Mouse (Mus musculus): ENCODE data around the gene Armc9. TPM values are rescaled to one million over a fixed set of nuclear protein-coding genes. Genes with fewer than 3 reads are reported as not detected.

The Armc9 gene
- polyA plus RNA-seq, 1 experiment from 2014 or later, result 32.5 TPM

DNA sequence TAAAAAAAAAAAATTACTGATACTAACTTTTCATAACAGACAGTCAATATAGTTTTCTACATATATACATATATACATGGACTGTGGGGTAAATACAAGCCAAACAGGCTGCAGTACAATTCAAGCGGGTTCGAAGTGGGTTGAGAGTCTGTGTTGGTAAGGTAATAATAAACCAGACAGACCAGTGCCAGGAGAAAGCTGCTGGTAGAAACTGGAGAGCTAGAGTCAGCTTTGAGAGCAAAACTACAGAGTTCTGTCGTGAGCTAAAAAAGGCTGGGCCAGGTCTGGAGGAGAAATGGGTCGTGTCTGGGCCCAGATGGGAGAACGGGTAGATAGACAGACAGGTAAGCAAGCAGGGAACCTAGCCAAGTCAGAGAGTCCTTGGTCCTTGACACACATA is 129.5 kb downstream of the Armc9 start:
- H3K9ac ChIP-seq (replicated peaks), result no peak overlapping the region
- no peak overlapping the region for H3K4me3 ChIP-seq (replicated peaks)
- no peak overlapping the region for H3K4me2 ChIP-seq
- H3K27me3 ChIP-seq, result no peaks in the 10 kb centered on the region
- H3K4me1 ChIP-seq (replicated peaks), result no peaks in the 10 kb centered on the region
- no peaks in the 10 kb centered on the region for H3K36me3 ChIP-seq
- WGBS, result 92% methylated on average over 5 of the region's 5 CpGs
- ATAC-seq (ENCODE audit: insufficient number of reproducible peaks, insufficient read depth, low FRiP score, low TSS enrichment, low read depth), result no peak
- no peaks in the 10 kb centered on the region for H3K9me3 ChIP-seq
- no peak overlapping the region for H3K27ac ChIP-seq

- Histone ChIP-seq H3K4me3 (replicated peaks) (no peak overlapping the region), H3K9me3 (no peaks in the 10 kb centered on the region), H3K9ac (replicated peaks) (no peak overlapping the region), H3K27ac (no peak overlapping the region), H3K4me2 (no peak overlapping the region), H3K27me3 (no peaks in the 10 kb centered on the region), H3K4me1 (replicated peaks) (no peaks in the 10 kb centered on the region), H3K36me3 (no peaks in the 10 kb centered on the region)
- no peak for ATAC-seq (ENCODE audit: insufficient number of reproducible peaks, insufficient read depth, low FRiP score, low TSS enrichment, low read depth)
- 76% methylated on average over 6 of the region's 6 CpGs for WGBS
Observed at GRCm38 (mm10) chr1:86285295-86285694, 130.7 kb downstream of the Armc9 start.

DNA sequence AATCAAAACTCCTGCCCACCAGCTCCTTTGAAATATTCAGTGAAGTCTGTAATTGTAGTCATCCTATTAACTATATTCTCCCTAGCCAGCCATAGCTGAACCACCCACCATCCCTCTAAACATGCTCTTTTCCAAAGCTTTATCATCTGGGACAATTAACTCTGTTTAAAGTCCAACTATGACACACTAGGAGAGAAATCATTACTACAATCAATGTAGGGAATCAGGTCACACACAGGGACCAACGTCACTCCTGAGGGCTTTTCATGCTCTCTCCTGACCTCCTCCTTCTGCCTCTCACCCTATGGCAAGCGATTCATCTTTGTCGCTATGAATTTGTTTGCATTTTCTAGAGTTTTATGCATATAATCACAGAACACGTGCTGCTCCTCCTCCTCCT is 132.9 kb downstream of the Armc9 start:
- no peaks in the 10 kb centered on the region for H3K36me3 ChIP-seq
- H3K4me2 ChIP-seq, result no peak overlapping the region
- no peak overlapping the region for H3K4me3 ChIP-seq (replicated peaks)
- no peak overlapping the region for H3K27ac ChIP-seq
- H3K9ac ChIP-seq (replicated peaks), result no peak overlapping the region
- no peak for ATAC-seq (ENCODE audit: insufficient number of reproducible peaks, insufficient read depth, low FRiP score, low TSS enrichment, low read depth)
- WGBS, result 83% methylated on average over 4 of the region's 4 CpGs
- no peaks in the 10 kb centered on the region for H3K4me1 ChIP-seq (replicated peaks)
- H3K27me3 ChIP-seq, result no peaks in the 10 kb centered on the region
- no peaks in the 10 kb centered on the region for H3K9me3 ChIP-seq

DNA sequence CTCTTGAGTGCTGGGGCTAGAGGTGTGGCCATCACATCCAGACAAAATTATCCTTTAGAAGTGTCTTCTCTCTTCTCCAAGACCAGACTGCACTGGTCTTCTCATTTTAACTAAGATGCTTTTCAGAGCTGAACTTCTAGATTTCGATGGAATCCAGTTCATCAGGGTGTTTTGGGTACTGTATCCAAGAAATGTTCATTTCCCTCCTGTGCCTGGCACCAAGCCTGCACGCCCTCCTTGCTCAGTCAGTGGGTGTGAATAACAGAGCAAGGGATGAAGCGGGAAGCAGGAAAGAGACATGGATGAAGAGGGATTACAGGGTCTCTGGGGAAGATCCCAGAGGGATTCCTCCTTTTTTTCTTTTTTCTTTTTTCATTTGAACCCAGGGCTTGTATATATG is 135.9 kb downstream of the Armc9 start:
- 56% methylated on average over 3 of the region's 3 CpGs for WGBS
- H3K9ac ChIP-seq (replicated peaks), result no peak overlapping the region
- ATAC-seq (ENCODE audit: insufficient number of reproducible peaks, insufficient read depth, low FRiP score, low TSS enrichment, low read depth), result no peak

DNA sequence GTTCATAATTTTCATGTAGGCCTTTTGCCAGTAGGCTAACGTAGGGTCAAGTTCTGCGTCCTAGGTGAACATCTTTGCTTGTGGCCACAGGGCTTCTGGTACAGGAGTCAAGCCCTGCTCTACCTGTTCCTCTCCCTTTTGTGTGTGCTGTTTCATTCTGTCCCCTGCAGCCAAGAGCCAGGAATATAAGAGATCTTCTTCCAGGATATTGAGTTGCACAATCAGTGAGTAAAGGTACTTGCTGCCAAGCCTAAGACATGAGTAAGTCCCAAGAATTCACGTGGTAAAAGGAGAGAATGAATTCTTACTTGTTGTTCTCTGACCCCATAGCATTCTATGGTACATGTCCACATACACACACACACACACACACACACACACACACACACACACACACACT is 138.5 kb downstream of the Armc9 start:
- Histone ChIP-seq H3K36me3 (no peaks in the 10 kb centered on the region), H3K4me2 (no peak overlapping the region), H3K27me3 (no peaks in the 10 kb centered on the region), H3K4me1 (replicated peaks) (peaks cover 10% of the 10 kb centered on the region), H3K9me3 (no peaks in the 10 kb centered on the region), H3K27ac (no peak overlapping the region), H3K4me3 (replicated peaks) (no peak overlapping the region), H3K9ac (replicated peaks) (no peak overlapping the region)
- no peak for ATAC-seq (ENCODE audit: insufficient number of reproducible peaks, insufficient read depth, low FRiP score, low TSS enrichment, low read depth)
- WGBS, result 91% methylated on average over 3 of the region's 3 CpGs

More for the DNA sequence above, 135.9 kb downstream of the Armc9 start:
- Histone ChIP-seq H3K9me3 (no peaks in the 10 kb centered on the region), H3K4me3 (replicated peaks) (no peak overlapping the region), H3K36me3 (no peaks in the 10 kb centered on the region), H3K27me3 (no peaks in the 10 kb centered on the region), H3K4me2 (no peak overlapping the region), H3K4me1 (replicated peaks) (peaks cover 10% of the 10 kb centered on the region), H3K27ac (no peak overlapping the region)

GRCm38 (mm10) chr1:86293868-86294267 is 139.3 kb downstream of the Armc9 start:
- H3K9ac ChIP-seq (replicated peaks), result no peak overlapping the region
- 85% methylated on average over 5 of the region's 5 CpGs for WGBS
- no peak for ATAC-seq (ENCODE audit: insufficient number of reproducible peaks, insufficient read depth, low FRiP score, low TSS enrichment, low read depth)

GRCm38 (mm10) chr1:86294472-86294871 is 139.9 kb downstream of the Armc9 start:
- no peak overlapping the region for H3K27ac ChIP-seq
- H3K27me3 ChIP-seq, result no peaks in the 10 kb centered on the region
- H3K36me3 ChIP-seq, result no peaks in the 10 kb centered on the region
- no peak overlapping the region for H3K4me2 ChIP-seq
- no peaks in the 10 kb centered on the region for H3K9me3 ChIP-seq
- 19% methylated on average over 4 of the region's 4 CpGs for WGBS
- no peak overlapping the region for H3K4me3 ChIP-seq (replicated peaks)
- H3K9ac ChIP-seq (replicated peaks), result no peak overlapping the region
- peaks cover 10% of the 10 kb centered on the region for H3K4me1 ChIP-seq (replicated peaks)
- ATAC-seq (ENCODE audit: insufficient number of reproducible peaks, insufficient read depth, low FRiP score, low TSS enrichment, low read depth), result peak; percentile 16; the same call in 1 of the 2 replicates

More at GRCm38 (mm10) chr1:86293868-86294267, 139.3 kb downstream of the Armc9 start:
- no peaks in the 10 kb centered on the region for H3K27me3 ChIP-seq
- no peak overlapping the region for H3K27ac ChIP-seq
- H3K4me2 ChIP-seq, result no peak overlapping the region
- no peaks in the 10 kb centered on the region for H3K9me3 ChIP-seq
- no peaks in the 10 kb centered on the region for H3K36me3 ChIP-seq
- peaks cover 10% of the 10 kb centered on the region for H3K4me1 ChIP-seq (replicated peaks)
- H3K4me3 ChIP-seq (replicated peaks), result no peak overlapping the region

GRCm38 (mm10) chr1:86300093-86300492 is 145.5 kb downstream of the Armc9 start:
- peaks cover 45% of the 10 kb centered on the region for H3K27me3 ChIP-seq
- no peaks in the 10 kb centered on the region; the same call in 1 of the 2 replicates for H3K36me3 ChIP-seq
- H3K4me1 ChIP-seq (replicated peaks), result peaks cover 38% of the 10 kb centered on the region
- WGBS, result 10% methylated on average over 2 of the region's 2 CpGs
- ATAC-seq (ENCODE audit: insufficient number of reproducible peaks, insufficient read depth, low FRiP score, low TSS enrichment, low read depth), result no peak
- H3K9ac ChIP-seq (replicated peaks), result no peak overlapping the region
- no peak overlapping the region for H3K4me2 ChIP-seq
- no peak overlapping the region for H3K4me3 ChIP-seq (replicated peaks)
- no peak overlapping the region for H3K27ac ChIP-seq
- H3K9me3 ChIP-seq, result no peaks in the 10 kb centered on the region

DNA sequence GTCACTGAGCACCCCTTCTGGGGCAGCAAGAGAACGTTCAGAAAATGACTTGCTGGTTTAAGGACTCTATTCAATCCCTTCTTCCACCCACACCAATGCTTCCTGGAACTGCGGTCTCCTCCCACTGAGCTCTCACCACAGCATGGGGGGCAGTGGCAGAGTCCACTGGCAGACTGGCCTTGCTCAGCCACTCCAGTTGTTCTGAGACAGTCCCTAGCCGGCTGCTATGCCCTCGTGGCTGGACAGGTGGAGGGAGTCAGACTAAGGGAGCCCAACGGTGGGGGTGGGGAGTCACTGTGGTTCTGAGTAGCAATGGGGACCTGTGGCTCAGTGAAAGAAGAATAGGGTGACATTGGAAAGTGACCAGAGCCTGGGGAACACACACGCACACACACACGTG is 146.2 kb downstream of the Armc9 start:
- ATAC-seq (ENCODE audit: insufficient number of reproducible peaks, insufficient read depth, low FRiP score, low TSS enrichment, low read depth), result no peak
- no peak overlapping the region for H3K4me2 ChIP-seq
- H3K27ac ChIP-seq, result no peak overlapping the region
- peaks cover 51% of the 10 kb centered on the region for H3K27me3 ChIP-seq
- WGBS, result 48% methylated on average over 7 of the region's 7 CpGs
- no peak overlapping the region for H3K9ac ChIP-seq (replicated peaks)
- H3K4me3 ChIP-seq (replicated peaks), result no peak overlapping the region
- peaks cover 37% of the 10 kb centered on the region for H3K4me1 ChIP-seq (replicated peaks)
- H3K9me3 ChIP-seq, result no peaks in the 10 kb centered on the region
- peaks cover 3% of the 10 kb centered on the region for H3K36me3 ChIP-seq

GRCm38 (mm10) chr1:86301221-86302091 is 146.9 kb downstream of the Armc9 start:
- H3K4me3 ChIP-seq (replicated peaks), result no peak overlapping the region
- no peaks in the 10 kb centered on the region for H3K9me3 ChIP-seq
- no peak for ATAC-seq (ENCODE audit: insufficient number of reproducible peaks, insufficient read depth, low FRiP score, low TSS enrichment, low read depth)
- peaks cover 7% of the 10 kb centered on the region for H3K36me3 ChIP-seq
- peaks cover 58% of the 10 kb centered on the region for H3K27me3 ChIP-seq
- no peak overlapping the region for H3K4me2 ChIP-seq
- no peak overlapping the region for H3K9ac ChIP-seq (replicated peaks)
- H3K27ac ChIP-seq, result no peak overlapping the region
- H3K4me1 ChIP-seq (replicated peaks), result peaks cover 37% of the 10 kb centered on the region
- 38% methylated on average over 6 of the region's 6 CpGs for WGBS

DNA sequence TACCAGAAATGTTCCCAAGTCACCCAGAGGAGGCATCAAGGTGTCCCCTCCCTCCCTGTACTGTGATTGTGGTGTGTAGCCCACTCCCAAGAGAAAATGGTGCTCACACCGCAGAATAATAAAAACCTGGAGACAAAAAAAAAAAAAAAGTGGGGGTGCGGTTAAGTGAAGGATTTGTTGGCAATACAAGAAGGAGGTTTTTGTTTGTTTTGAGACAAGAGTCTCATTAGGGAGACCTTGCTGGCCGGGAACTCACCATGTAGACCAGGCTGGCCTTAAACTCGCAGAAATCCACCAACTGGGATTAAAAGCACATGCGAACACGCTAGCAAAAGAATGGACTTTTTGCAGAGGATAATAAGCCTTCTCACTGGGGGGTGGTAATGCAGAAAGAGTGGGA is 148.0 kb downstream of the Armc9 start, which contains the start of gene B3gnt7:
Gene B3gnt7 (plus strand): TSS at position 301 of the 400 bp plus-strand sequence.
- H3K9ac ChIP-seq (replicated peaks), result peak within 1 kb of the TSS; percentile 66
- H3K4me3 ChIP-seq (replicated peaks), result peak within 1 kb of the TSS; percentile 74
- no peak for ATAC-seq (ENCODE audit: insufficient number of reproducible peaks, insufficient read depth, low FRiP score, low TSS enrichment, low read depth)
- H3K27me3 ChIP-seq, result peaks cover 61% of the 10 kb centered on the region
- peak within 1 kb of the TSS; percentile 96 for H3K4me2 ChIP-seq
- peaks cover 37% of the 10 kb centered on the region for H3K4me1 ChIP-seq (replicated peaks)
- H3K27ac ChIP-seq, result no peak within 1 kb of the TSS
- 26% methylated on average over 6 of the region's 6 CpGs for WGBS
- peaks cover 7% of the 10 kb centered on the region for H3K36me3 ChIP-seq
- H3K9me3 ChIP-seq, result no peaks in the 10 kb centered on the region
